Mouse (Mus musculus) forebrain, embryonic 11.5 days (tissue): Measurements from ENCODE around the gene Crocc2. TPM values are rescaled to one million over a fixed set of nuclear protein-coding genes. Genes with fewer than 3 reads are reported as not detected.

Experiments
- ATAC-seq: fragments of 200-750 bp; cut with Nextera tagmentation; replicated peaks from 2 replicates; pipeline ENCODE4 v1.8.0; 2017; ENCODE audit warnings: moderate TSS enrichment; ENCODE audit not compliant: low FRiP score
- DNase-seq: peaks from one replicate; pipeline ENCODE4 v3.0.0-alpha.2; 2017; ENCODE audit warnings: low spot score
- H3K27ac ChIP-seq: fragments of 300-500 bp; sonication (generic); 2 replicates; pipeline ENCODE4 v1.5.1; 2014; ENCODE audit warnings: low read depth, low read length
- H3K27me3 ChIP-seq: fragments of 300-500 bp; sonication (generic); 2 replicates; pipeline ENCODE4 v1.6.1; 2014; ENCODE audit warnings: mild to moderate bottlenecking, low read length, mixed read lengths; ENCODE audit not compliant: control insufficient read depth, insufficient read depth
- H3K36me3 ChIP-seq: fragments of 300-500 bp; sonication (generic); 2 replicates; pipeline ENCODE4 v1.6.1; 2014; ENCODE audit warnings: mild to moderate bottlenecking, low read length, moderate library complexity, mixed read lengths; ENCODE audit not compliant: control insufficient read depth, insufficient read depth
- H3K4me1 ChIP-seq: fragments of 300-500 bp; sonication (generic); replicated peaks from 2 replicates; pipeline ENCODE4 v1.6.1; 2014; ENCODE audit warnings: low read length, mixed read lengths; ENCODE audit not compliant: control insufficient read depth, insufficient read depth
- H3K4me2 ChIP-seq: fragments of 300-500 bp; sonication (generic); 2 replicates; pipeline ENCODE4 v1.6.1; 2014; ENCODE audit warnings: low read depth, mild to moderate bottlenecking, low read length, moderate library complexity, mixed read lengths; ENCODE audit not compliant: severe bottlenecking
- H3K4me3 ChIP-seq: fragments of 300-500 bp; sonication (generic); 2 replicates; pipeline ENCODE4 v1.5.1; 2014; ENCODE audit warnings: low read depth, low read length
- H3K9ac ChIP-seq: fragments of 300-500 bp; sonication (generic); 2 replicates; pipeline ENCODE4 v1.6.1; 2014; ENCODE audit warnings: low read length
- H3K9me3 ChIP-seq: fragments of 300-500 bp; sonication (generic); 2 replicates; pipeline ENCODE4 v1.6.1; 2016; ENCODE audit warnings: low read length, mixed read lengths; ENCODE audit not compliant: control insufficient read depth
- WGBS: fragments of 180-500 bp; shearing (Covaris S2); extraction: QIAGEN DNeasy Blood & Tissue Kit; methylation state at CpG from one replicate; pipeline ENCODE4 v1.1.7; 2014; 5-methylcytosine and 5-hydroxymethylcytosine counted together
- polyA plus RNA-seq: library from polyadenylated mRNA; unstranded; fragments of >200 nt; fragmentation: Nextera tagmentation; extraction: Ambion mirVana; gene quantifications from 2 replicates; pipeline ENCODE4 v1.2.1, GENCODE M21; 2014

The Crocc2 gene
- polyA plus RNA-seq, 1 experiment from 2014 or later = 0.07 TPM

DNA sequence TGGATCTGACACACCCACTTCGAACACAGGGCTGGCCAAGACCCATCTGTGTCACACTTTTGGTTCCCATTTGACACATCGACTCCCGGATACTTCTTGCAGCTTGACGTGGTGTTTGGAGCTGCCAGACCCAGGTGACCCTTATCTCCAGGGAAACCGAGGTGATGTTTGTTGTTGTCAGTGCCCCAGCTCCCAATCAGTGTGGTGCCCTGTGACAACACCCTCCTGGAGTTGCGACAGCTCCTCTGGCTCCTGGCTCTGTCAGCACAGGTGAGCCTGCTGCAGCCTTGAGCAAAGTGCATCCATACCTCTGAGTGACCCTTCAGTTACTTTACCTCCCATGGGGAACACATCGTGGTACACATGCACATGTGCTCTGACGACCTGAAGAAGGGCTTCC is 35.8 kb upstream of the Crocc2 start:
- no peaks in the 10 kb centered on the region for H3K9me3 ChIP-seq
- no peaks in the 10 kb centered on the region for H3K4me1 ChIP-seq
- H3K4me2 ChIP-seq = no peak overlapping the region
- DNase-seq (no peak), ATAC-seq (no peak)
- no peaks in the 10 kb centered on the region for H3K36me3 ChIP-seq
- H3K9ac ChIP-seq = no peak overlapping the region
- H3K27me3 ChIP-seq = no peaks in the 10 kb centered on the region
- no peak overlapping the region for H3K4me3 ChIP-seq
- WGBS = 73% methylated on average over 8 of the region's 8 CpGs
- H3K27ac ChIP-seq = no peak overlapping the region

DNA sequence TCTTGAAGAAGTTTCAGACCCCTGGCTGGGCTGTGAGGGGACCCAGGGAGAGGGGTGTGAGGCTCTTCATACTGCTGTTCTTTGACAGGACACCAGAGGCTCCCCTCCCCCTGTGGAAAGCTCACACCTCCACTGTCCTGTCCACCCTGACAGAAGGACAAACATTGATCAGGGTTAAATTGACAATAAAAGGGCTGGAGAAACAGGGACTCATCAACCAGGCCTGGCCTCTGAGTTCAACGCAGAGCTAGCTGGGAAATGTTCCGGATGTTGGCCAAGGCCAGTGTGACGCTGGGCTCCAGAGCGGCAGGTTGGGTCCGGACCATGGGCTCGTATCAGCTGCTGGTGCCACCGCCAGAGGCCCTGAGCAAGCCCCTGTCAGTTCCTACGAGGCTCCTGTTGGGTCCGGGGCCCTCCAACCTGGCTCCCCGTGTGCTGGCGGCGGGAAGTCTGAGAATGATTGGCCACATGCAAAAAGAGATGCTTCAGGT is 33.4 kb upstream of the Crocc2 start, which contains the start of gene Agxt:
Gene Agxt, plus strand, starts transcription at position 205 of the 491 bp plus-strand sequence.
- no peak within 1 kb of the TSS for H3K9ac ChIP-seq
- ATAC-seq (no peak), DNase-seq (no peak)
- no peaks in the 10 kb centered on the region for H3K4me1 ChIP-seq
- no peak within 1 kb of the TSS for H3K27ac ChIP-seq
- H3K4me2 ChIP-seq = no peak within 1 kb of the TSS
- no peaks in the 10 kb centered on the region for H3K27me3 ChIP-seq
- no peaks in the 10 kb centered on the region for H3K9me3 ChIP-seq
- no peak within 1 kb of the TSS for H3K4me3 ChIP-seq
- no peaks in the 10 kb centered on the region for H3K36me3 ChIP-seq
- WGBS = 91% methylated on average over 12 of the region's 12 CpGs

DNA sequence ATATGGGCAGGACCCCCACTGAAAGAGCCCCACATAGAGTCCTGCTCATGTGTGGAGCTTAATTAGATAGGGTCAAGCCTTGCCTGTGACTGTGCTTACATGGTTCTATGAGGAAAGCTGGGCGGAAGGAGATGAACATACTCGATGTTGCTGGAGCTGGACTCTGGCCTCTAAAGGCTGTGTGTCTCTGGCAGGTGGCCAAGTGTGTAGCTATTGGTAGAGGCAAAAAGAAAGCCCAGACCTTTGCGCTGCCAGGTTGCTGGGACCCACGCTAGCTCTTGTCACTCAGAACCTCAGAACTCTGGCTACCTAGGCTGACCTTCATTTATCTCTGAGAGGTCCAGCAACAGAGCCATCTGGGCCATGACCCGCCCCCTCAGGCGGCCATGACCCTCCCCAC is 30.0 kb upstream of the Crocc2 start:
- Histone ChIP-seq H3K36me3 (no peaks in the 10 kb centered on the region), H3K9me3 (no peaks in the 10 kb centered on the region), H3K4me1 (no peaks in the 10 kb centered on the region), H3K27me3 (no peaks in the 10 kb centered on the region), H3K9ac (no peak overlapping the region), H3K27ac (no peak overlapping the region), H3K4me3 (no peak overlapping the region), H3K4me2 (no peak overlapping the region)
- 83% methylated on average over 6 of the region's 6 CpGs for WGBS
- no peak for ATAC-seq
- no peak for DNase-seq

DNA sequence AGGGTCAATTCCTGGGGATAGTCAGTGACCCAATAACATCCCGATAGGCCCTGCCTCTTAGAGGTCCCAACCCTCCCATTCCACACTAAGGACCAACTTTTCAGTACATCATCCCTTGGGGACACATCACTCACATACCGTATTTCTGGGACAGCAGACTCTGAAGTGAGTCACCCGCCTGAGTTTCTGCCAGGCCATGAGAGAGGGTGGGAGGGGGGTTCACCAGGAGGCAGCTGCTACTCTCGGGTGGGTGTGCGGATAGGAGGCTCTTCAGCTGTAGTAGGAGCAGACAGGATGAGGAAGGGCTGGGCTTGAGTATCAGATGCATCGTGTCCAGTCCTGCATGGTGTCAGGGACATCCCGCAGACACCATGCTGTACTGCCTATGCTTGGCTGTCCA is 28.8 kb upstream of the Crocc2 start:
- H3K4me3 ChIP-seq = no peak overlapping the region
- no peak overlapping the region for H3K4me2 ChIP-seq
- no peaks in the 10 kb centered on the region for H3K27me3 ChIP-seq
- H3K27ac ChIP-seq = no peak overlapping the region
- no peaks in the 10 kb centered on the region for H3K9me3 ChIP-seq
- ATAC-seq = no peak
- no peaks in the 10 kb centered on the region for H3K4me1 ChIP-seq
- no peak overlapping the region for H3K9ac ChIP-seq
- H3K36me3 ChIP-seq = no peaks in the 10 kb centered on the region
- 87% methylated on average over 7 of the region's 7 CpGs for WGBS
- no peak for DNase-seq

DNA sequence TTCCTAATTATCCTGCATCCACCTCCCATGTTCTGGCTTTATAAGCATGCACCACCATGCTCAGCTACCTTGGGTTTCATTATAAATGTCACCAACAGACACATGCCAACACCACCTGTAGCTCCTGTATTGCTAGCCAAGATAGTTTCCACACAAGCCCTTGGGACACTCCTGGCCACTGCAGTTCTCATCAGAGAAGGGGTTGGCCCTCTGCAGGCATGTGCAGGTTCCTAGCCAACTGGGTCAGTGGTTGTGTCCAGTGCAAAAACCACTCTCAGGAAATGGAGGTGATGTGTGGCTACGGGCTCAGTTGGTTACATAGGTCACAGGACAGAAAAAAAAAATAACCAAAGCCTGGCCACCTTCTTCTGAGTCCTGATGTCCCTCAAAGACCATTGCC is 25.7 kb upstream of the Crocc2 start:
- ATAC-seq = no peak
- no peaks in the 10 kb centered on the region for H3K27me3 ChIP-seq
- no peaks in the 10 kb centered on the region for H3K4me1 ChIP-seq
- H3K9ac ChIP-seq = no peak overlapping the region
- WGBS = 100% methylated on average over 1 of the region's 1 CpGs
- no peak for DNase-seq
- no peak overlapping the region for H3K27ac ChIP-seq
- H3K36me3 ChIP-seq = no peaks in the 10 kb centered on the region
- no peak overlapping the region for H3K4me3 ChIP-seq
- H3K4me2 ChIP-seq = no peak overlapping the region
- H3K9me3 ChIP-seq = no peaks in the 10 kb centered on the region

DNA sequence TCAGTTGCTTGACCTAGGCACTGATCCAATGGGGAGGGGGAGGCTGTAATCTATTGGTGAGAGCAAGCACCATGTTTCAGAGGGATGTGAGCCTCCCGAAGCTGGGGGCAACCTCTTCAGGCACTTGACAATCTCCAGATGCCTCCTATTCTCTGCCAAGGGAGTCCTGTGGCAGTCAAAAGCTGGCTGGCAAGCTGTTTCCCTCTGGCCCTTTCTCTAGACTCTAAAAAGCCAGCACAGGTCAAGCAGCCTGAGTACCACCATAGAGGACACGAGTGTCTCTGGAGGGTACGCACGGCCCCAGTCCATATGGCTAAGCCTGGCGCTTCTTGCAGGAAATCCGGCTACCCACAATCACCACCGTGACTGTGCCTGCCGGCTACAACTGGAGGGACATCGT is 24.3 kb upstream of the Crocc2 start:
- Histone ChIP-seq H3K9ac (no peak overlapping the region), H3K4me2 (no peak overlapping the region), H3K4me1 (no peaks in the 10 kb centered on the region), H3K4me3 (no peak overlapping the region), H3K36me3 (no peaks in the 10 kb centered on the region), H3K9me3 (no peaks in the 10 kb centered on the region), H3K27me3 (no peaks in the 10 kb centered on the region; the same call in 1 of the 2 replicates), H3K27ac (no peak overlapping the region)
- DNase-seq (no peak), ATAC-seq (no peak)
- 77% methylated on average over 9 of the region's 9 CpGs for WGBS

DNA sequence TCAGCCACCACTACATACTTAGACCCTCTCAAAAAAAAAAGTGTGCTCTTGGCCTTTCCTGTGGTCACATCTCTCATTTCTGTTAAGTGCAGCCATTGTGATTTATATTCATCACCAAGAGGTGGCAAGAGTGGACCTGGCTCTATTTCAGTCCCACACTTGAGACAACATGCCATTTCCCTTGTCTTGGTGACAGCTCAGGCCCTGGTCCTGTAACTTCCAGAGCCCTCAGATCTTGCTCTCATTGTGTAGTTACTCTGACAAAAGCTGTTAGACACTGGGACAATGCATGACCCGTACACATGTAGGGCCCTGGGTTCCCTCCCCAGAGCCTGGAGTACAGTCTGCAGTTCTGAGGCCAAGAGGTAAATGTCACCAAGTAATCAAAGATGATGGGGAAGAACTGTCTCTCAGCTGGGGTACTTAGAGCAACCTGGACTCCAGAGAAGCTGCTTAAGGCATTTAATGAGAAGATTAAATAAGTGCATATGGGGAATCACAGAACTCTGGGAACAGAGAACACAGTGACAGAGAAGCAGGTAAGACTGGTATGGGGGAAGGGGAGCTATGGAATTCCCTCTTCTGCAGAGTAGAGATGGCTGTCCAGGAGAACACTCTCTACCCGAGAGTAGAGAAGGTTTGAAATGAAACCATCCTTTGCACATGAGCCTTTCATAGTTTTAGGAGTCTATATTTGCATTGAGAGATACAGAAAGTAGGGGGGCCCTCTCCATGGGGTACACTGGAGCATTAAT is 17.4 kb upstream of the Crocc2 start:
- WGBS = 69% methylated on average over 2 of the region's 2 CpGs
- H3K4me1 ChIP-seq = no peaks in the 10 kb centered on the region
- no peak overlapping the region for H3K4me2 ChIP-seq
- no peak overlapping the region for H3K27ac ChIP-seq
- ATAC-seq (no peak), DNase-seq (no peak)
- H3K9me3 ChIP-seq = no peaks in the 10 kb centered on the region
- H3K36me3 ChIP-seq = no peaks in the 10 kb centered on the region
- H3K4me3 ChIP-seq = no peak overlapping the region
- H3K9ac ChIP-seq = no peak overlapping the region
- H3K27me3 ChIP-seq = no peaks in the 10 kb centered on the region; the same call in 1 of the 2 replicates

DNA sequence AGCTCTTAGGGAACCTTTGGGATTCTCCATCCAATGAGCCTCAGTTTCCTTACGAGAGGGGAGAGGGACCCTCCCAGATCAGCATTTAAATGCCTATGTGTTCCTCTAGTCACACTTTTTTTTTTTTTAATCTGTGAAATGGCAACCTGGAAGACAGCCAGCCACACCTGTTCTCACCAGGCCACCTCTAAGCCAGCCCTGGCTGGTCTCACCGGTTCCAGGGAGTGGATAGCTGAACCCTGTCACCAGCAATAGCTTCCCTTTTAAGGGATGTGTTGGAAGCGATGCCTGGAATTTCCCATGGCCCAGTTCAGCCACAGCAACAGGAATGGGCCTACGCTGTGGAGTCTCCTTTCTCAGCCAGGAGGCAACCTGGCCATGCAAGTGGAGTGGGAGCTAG is 11.0 kb upstream of the Crocc2 start:
- H3K27me3 ChIP-seq = no peaks in the 10 kb centered on the region
- no peak overlapping the region for H3K4me3 ChIP-seq
- no peak for ATAC-seq
- H3K9me3 ChIP-seq = no peaks in the 10 kb centered on the region
- no peak overlapping the region for H3K4me2 ChIP-seq
- 82% methylated on average over 4 of the region's 4 CpGs for WGBS
- H3K27ac ChIP-seq = no peak overlapping the region
- H3K36me3 ChIP-seq = no peaks in the 10 kb centered on the region
- H3K9ac ChIP-seq = no peak overlapping the region
- no peaks in the 10 kb centered on the region for H3K4me1 ChIP-seq
- DNase-seq = no peak

DNA sequence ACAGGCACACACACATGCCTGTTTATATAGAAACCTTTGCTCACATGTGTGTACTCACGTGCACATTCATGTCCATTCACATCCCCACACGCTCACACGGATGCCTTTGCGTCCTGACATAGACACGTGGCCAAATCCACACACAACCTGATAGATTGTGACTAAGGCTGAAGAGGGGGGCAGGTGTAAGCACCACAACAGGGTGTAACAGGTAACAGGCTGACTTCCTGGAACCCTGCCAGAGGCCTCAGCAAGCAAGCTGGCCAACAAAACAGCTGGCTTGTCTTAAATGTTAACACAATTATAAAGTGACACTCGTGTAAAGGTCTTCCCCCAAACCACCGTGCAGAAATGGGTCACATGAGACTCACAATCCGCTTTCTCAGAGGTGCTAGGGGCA is 9.6 kb upstream of the Crocc2 start:
- Histone ChIP-seq H3K9ac (no peak overlapping the region), H3K4me2 (no peak overlapping the region), H3K9me3 (no peaks in the 10 kb centered on the region), H3K27ac (no peak overlapping the region), H3K4me1 (no peaks in the 10 kb centered on the region), H3K4me3 (no peak overlapping the region), H3K27me3 (no peaks in the 10 kb centered on the region), H3K36me3 (no peaks in the 10 kb centered on the region)
- no peak for DNase-seq
- no peak for ATAC-seq
- 87% methylated on average over 8 of the region's 8 CpGs for WGBS
